Mouse (Mus musculus): ENCODE measurements around the gene Miip. TPM values are rescaled to one million over a fixed set of nuclear protein-coding genes. Genes with fewer than 3 reads are reported as not detected.
A peak's percentile ranks its signal among the peaks of the same experiment; 100 is the strongest.

Miip gene
- polyA plus RNA-seq, 1 experiment from 2014 or later = 46.1 TPM

- Histone ChIP-seq H3K27ac (no peak overlapping the region), H3K27me3 (no peaks in the 10 kb centered on the region), H3K4me2 (replicated peaks) (no peak overlapping the region), H3K9ac (no peak overlapping the region), H3K4me3 (no peak overlapping the region), H3K36me3 (no peaks in the 10 kb centered on the region), H3K4me1 (no peaks in the 10 kb centered on the region), H3K9me3 (replicated peaks) (peaks cover 14% of the 10 kb centered on the region; the same call in 1 of the 2 replicates)
- WGBS = 85% methylated on average over 2 of the region's 2 CpGs
- ATAC-seq (ENCODE audit: low FRiP score) = no peak
These were observed 53.9 kb downstream of the Miip start for GRCm38 (mm10) chr4:147814592-147815167.

- H3K9ac ChIP-seq = no peak overlapping the region
- H3K4me2 ChIP-seq (replicated peaks) = no peak overlapping the region
- WGBS = 38% methylated on average over 5 of the region's 5 CpGs
- peak; percentile 50; the same call in 1 of the 2 replicates for ATAC-seq (ENCODE audit: low FRiP score)
- peaks cover 9% of the 10 kb centered on the region; the same call in 1 of the 2 replicates for H3K9me3 ChIP-seq (replicated peaks)
- no peak overlapping the region for H3K27ac ChIP-seq
- H3K36me3 ChIP-seq = no peaks in the 10 kb centered on the region
- H3K4me1 ChIP-seq = peaks cover 3% of the 10 kb centered on the region; the same call in 1 of the 2 replicates
- no peak overlapping the region for H3K4me3 ChIP-seq
- no peaks in the 10 kb centered on the region for H3K27me3 ChIP-seq
These were observed 55.3 kb downstream of the Miip start for GRCm38 (mm10) chr4:147813249-147813765.

Other genes with a start within 250 kb of the Miip start
- 2.4 and 2.8 TPM in 2 replicates for gene Zfp979, start 226.3 kb downstream of the Miip start, polyA plus RNA-seq (2016; fragmentation: Nextera tagmentation; extraction: Ambion mirVana)
- not detected in 2 replicates for gene Zfp534, start 166.3 kb downstream of the Miip start, polyA plus RNA-seq (2016; fragmentation: Nextera tagmentation; extraction: Ambion mirVana)
- 6.6 TPM in 2 replicates for gene Zfp984, start 59.0 kb downstream of the Miip start, polyA plus RNA-seq (2016; fragmentation: Nextera tagmentation; extraction: Ambion mirVana)
- 5.9 and 6.3 TPM in 2 replicates for gene Zfp933, start 20.4 kb downstream of the Miip start, polyA plus RNA-seq (2016; fragmentation: Nextera tagmentation; extraction: Ambion mirVana)
- 13.5 and 13.8 TPM in 2 replicates for gene Fv1, start 163 bp upstream of the Miip start, polyA plus RNA-seq (2016; fragmentation: Nextera tagmentation; extraction: Ambion mirVana)
- 69.7 and 73.1 TPM in 2 replicates for gene Mfn2, start 35.9 kb upstream of the Miip start, polyA plus RNA-seq (2016; fragmentation: Nextera tagmentation; extraction: Ambion mirVana)
- 41.7 and 46.3 TPM in 2 replicates for gene Plod1, start 68.0 kb upstream of the Miip start, polyA plus RNA-seq (2016; fragmentation: Nextera tagmentation; extraction: Ambion mirVana)
- gene 2510039O18Rik, start 72.1 kb upstream of the Miip start, polyA plus RNA-seq (2016; fragmentation: Nextera tagmentation; extraction: Ambion mirVana) = 26.7 and 27.7 TPM in 2 replicates
- 0.57 TPM in 1 of 2 replicates, not detected in the other for gene Nppb, start 117.0 kb upstream of the Miip start, polyA plus RNA-seq (2016; fragmentation: Nextera tagmentation; extraction: Ambion mirVana)
- gene Nppa, start 131.9 kb upstream of the Miip start, polyA plus RNA-seq (2016; fragmentation: Nextera tagmentation; extraction: Ambion mirVana) = 1.6 and 1.9 TPM in 2 replicates
- 27.5 and 28.7 TPM in 2 replicates for gene Clcn6, start 170.0 kb upstream of the Miip start, polyA plus RNA-seq (2016; fragmentation: Nextera tagmentation; extraction: Ambion mirVana)
- 34.5 and 34.9 TPM in 2 replicates for gene Mthfr, start 170.3 kb upstream of the Miip start, polyA plus RNA-seq (2016; fragmentation: Nextera tagmentation; extraction: Ambion mirVana)
- 10.3 and 11.9 TPM in 2 replicates for gene Agtrap, start 219.2 kb upstream of the Miip start, polyA plus RNA-seq (2016; fragmentation: Nextera tagmentation; extraction: Ambion mirVana)

All from hindbrain, embryonic 12.5 days (tissue).